Mouse (Mus musculus) spleen, adult 2 months (tissue): ENCODE data around the gene Ccdc6. TPM values are rescaled to one million over a fixed set of nuclear protein-coding genes. Genes with fewer than 3 reads are reported as not detected.

Source experiments
- DNase-seq, 2 experiments: peaks; one replicate each; pipeline versions ENCODE4 v3.0.0 to v3.0.0-alpha.2; 2012 to 2021; ENCODE audit warnings: low spot score in 2 of 2, low read depth in 1 of 2
- H3K27ac ChIP-seq: fragments of 200-500 bp; 2 replicates; pipeline ENCODE4 v1.5.1; 2012; ENCODE audit warnings: low read length, inconsistent platforms; ENCODE audit not compliant: insufficient read depth
- H3K27me3 ChIP-seq: fragments of 200-500 bp; 2 replicates; pipeline ENCODE4 v1.6.1; 2012; ENCODE audit warnings: mild to moderate bottlenecking, moderate library complexity, low read length, inconsistent platforms; ENCODE audit not compliant: control insufficient read depth, insufficient read depth
- H3K36me3 ChIP-seq: fragments of 200-500 bp; 2 replicates; pipeline ENCODE4 v1.6.1; 2012; ENCODE audit warnings: mild to moderate bottlenecking, low read length, inconsistent platforms; ENCODE audit not compliant: control insufficient read depth, insufficient read depth
- H3K4me1 ChIP-seq: fragments of 200-500 bp; 2 replicates; pipeline ENCODE4 v1.6.1; 2011; ENCODE audit warnings: inconsistent platforms; ENCODE audit not compliant: control insufficient read depth, insufficient read depth, insufficient read length
- H3K4me3 ChIP-seq: fragments of 200-500 bp; 2 replicates; pipeline ENCODE4 v1.5.1; 2011; ENCODE audit warnings: mild to moderate bottlenecking, inconsistent platforms; ENCODE audit not compliant: insufficient read depth, insufficient read length; ENCODE audit errors: extremely low read depth
- CTCF ChIP-seq: fragments of 200-500 bp; IDR thresholded peaks from 2 replicates; pipeline ENCODE4 v1.5.1; 2011; ENCODE audit warnings: mild to moderate bottlenecking, inconsistent platforms; ENCODE audit not compliant: insufficient read depth, insufficient read length, insufficient replicate concordance; ENCODE audit errors: extremely low read depth
- POLR2A ChIP-seq: fragments of 200-500 bp; IDR thresholded peaks from 2 replicates; pipeline ENCODE4 v1.6.1; 2011; ENCODE audit warnings: low read depth, low read length, inconsistent platforms
- WGBS: fragments of 180-500 bp; shearing (Covaris S2); methylation state at CpG from one replicate; pipeline ENCODE4 v1.1.7; 2018; 5-methylcytosine and 5-hydroxymethylcytosine counted together
- polyA plus RNA-seq: library from polyadenylated mRNA; depleted of rRNA; stranded (reverse); fragments of >200 nt; gene quantifications from 2 replicates; pipeline ENCODE4 v1.2.3, GENCODE M21; 2012

The Ccdc6 gene
- polyA plus RNA-seq, 1 experiment, result 17.7 TPM

DNA sequence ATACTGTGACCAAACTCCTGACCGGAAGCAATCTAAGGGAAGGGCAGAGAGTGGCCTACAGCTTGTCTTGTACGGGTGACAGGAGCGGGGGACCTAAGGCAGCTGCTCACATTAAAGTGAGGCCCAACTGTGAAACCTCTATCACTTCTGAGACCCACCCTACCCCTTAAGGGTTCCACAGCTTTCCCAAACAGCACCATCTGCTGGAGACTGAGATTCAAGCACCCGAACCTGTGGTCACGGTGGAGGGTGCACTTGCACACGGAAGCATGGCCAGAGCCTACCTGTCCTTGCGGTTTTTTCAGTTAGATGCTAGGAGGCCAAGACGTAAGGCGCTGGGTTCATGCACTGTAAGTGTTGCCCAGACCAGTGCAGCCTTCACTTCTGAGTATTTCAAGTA lies 89.2 kb downstream of the Ccdc6 start:
- H3K4me3 ChIP-seq, result no peak overlapping the region
- H3K27me3 ChIP-seq, result no peaks in the 10 kb centered on the region
- WGBS, result 71% methylated on average over 9 of the region's 9 CpGs
- TF ChIP-seq POLR2A (no peak), CTCF (peak; percentile 28; the same call in 1 of the 2 replicates)
- peaks cover 4% of the 10 kb centered on the region; the same call in 1 of the 2 replicates for H3K4me1 ChIP-seq
- no peak for DNase-seq
- H3K36me3 ChIP-seq, result peaks cover 33% of the 10 kb centered on the region
- H3K27ac ChIP-seq, result no peak overlapping the region

DNA sequence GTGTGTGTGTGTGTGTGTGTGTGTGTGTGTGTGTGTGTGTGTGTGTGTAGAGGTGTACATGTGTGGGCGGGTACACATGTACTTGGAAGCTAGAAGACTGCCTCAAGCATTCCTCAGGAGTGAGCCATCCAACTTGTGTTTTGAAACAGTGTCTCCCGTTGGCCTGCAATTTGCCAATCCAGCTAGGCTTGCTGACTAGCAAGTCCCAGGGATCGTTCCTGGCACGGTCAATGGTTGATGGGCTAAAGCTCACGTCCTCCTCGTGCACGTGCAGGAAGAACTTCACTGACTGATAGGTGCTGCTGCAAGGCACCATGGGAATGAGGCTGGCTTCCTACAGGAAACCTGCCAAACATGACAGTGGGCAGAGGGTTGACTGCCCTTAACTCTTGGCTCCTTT lies 89.7 kb downstream of the Ccdc6 start:
- Histone ChIP-seq H3K36me3 (peaks cover 34% of the 10 kb centered on the region), H3K27ac (no peak overlapping the region), H3K27me3 (no peaks in the 10 kb centered on the region), H3K4me3 (no peak overlapping the region), H3K4me1 (peaks cover 4% of the 10 kb centered on the region; the same call in 1 of the 2 replicates)
- 84% methylated on average over 7 of the region's 7 CpGs for WGBS
- DNase-seq, result no peak
- no peak for TF ChIP-seq POLR2A
- TF ChIP-seq CTCF, result no peak

DNA sequence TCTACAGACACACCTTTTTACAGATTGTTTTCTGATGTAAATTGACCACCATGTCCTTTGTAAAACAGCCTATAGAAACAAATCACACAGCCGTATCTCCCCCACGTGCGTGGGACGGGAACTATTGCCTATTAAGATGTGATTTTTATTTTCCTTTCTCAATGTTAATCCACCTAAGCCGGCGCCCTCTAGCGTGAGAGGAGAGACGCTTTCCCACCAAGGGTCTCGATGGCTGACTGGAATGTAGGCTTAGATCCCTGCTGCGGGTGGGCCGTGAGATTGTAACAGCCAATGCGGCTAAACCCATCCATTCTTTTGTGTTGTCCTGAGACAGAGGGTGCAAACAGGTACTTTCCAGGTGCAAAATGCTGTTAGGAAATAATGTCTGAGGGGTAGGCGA lies 92.9 kb downstream of the Ccdc6 start:
- H3K4me1 ChIP-seq, result no peaks in the 10 kb centered on the region; the same call in 1 of the 2 replicates
- H3K4me3 ChIP-seq, result no peak overlapping the region
- DNase-seq, result no peak
- TF ChIP-seq CTCF (no peak), POLR2A (no peak)
- WGBS, result 90% methylated on average over 13 of the region's 13 CpGs
- H3K27me3 ChIP-seq, result no peaks in the 10 kb centered on the region
- H3K27ac ChIP-seq, result no peak overlapping the region
- peaks cover 29% of the 10 kb centered on the region for H3K36me3 ChIP-seq

DNA sequence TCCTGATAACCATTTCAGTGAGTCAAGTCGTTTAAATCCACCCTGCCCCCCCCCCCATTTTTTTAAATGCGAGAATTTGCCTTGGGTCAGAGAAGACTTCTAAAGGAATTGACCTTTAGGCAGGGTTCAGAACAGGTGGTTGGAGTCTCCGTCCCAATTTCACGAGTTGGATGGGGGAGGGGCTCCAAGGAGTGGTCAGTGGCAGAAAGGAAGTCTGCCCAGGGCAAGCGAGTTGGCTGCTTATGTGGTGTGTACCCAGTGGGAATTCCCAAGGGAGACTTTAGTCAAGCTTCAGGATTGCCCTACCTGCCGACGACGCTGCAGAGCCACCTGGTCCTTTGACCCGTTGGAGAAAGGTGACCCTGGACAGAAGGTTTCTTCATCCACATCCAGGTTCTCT lies 97.4 kb downstream of the Ccdc6 start:
- H3K27me3 ChIP-seq, result no peaks in the 10 kb centered on the region
- peaks cover 12% of the 10 kb centered on the region for H3K36me3 ChIP-seq
- 87% methylated on average over 9 of the region's 9 CpGs for WGBS
- no peak overlapping the region for H3K27ac ChIP-seq
- no peak overlapping the region for H3K4me3 ChIP-seq
- H3K4me1 ChIP-seq, result peaks cover 5% of the 10 kb centered on the region; the same call in 1 of the 2 replicates
- DNase-seq, result no peak
- TF ChIP-seq CTCF (no peak), POLR2A (no peak)

DNA sequence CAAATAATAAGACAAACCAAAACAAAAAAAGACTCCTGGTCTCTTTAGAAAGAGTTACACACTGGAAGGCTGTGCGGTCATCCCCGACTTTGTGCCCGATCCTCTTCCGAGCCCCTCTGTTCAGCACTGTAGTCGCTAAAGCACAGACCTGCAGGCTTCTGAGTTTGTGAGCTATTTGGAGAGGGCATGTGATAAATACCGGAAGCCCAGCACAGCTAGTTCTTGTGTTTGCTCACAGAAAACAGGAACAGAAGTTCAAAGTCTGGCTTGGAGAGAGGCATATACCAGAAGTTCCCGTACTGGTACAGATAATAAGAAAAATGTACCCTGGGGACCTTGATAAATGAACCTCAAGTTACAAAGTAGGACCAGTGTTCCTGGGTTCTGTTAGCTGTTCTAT lies 98.4 kb downstream of the Ccdc6 start:
- peaks cover 5% of the 10 kb centered on the region; the same call in 1 of the 2 replicates for H3K36me3 ChIP-seq
- peak overlapping the region; percentile 30 for H3K27ac ChIP-seq
- 18% methylated on average over 7 of the region's 7 CpGs for WGBS
- H3K27me3 ChIP-seq, result no peaks in the 10 kb centered on the region
- DNase-seq, result no peak
- 0 out of 2 replicates have a peak overlapping the region, but pooled peaks have one; percentile 3 for H3K4me3 ChIP-seq
- TF ChIP-seq POLR2A (no peak), CTCF (no peak)
- peaks cover 5% of the 10 kb centered on the region; the same call in 1 of the 2 replicates for H3K4me1 ChIP-seq

DNA sequence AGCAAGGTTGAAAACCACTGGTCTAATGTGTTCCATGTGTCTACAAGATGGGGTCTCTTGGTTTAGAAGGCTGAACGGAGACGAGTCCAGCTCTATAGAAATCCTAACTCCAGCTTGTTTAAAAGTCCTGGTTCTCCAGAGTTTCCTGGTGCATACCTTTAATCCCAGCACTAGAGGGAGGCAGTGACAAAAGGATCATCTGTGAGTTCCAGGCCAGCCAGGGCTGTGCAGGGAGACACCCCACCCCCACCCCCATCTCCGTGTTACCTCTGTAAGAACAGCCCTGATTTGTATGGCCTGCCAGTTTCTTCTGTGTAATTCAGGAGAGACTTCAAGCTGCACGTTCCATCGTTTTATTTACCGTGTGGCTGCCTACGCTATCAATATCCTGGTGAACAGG lies 98.9 kb downstream of the Ccdc6 start:
- no peak overlapping the region for H3K4me3 ChIP-seq
- H3K4me1 ChIP-seq, result peaks cover 5% of the 10 kb centered on the region; the same call in 1 of the 2 replicates
- peaks cover 5% of the 10 kb centered on the region; the same call in 1 of the 2 replicates for H3K36me3 ChIP-seq
- 64% methylated on average over 7 of the region's 7 CpGs for WGBS
- no peak for DNase-seq
- peak overlapping the region; percentile 30; the same call in 1 of the 2 replicates for H3K27ac ChIP-seq
- no peak for TF ChIP-seq CTCF
- TF ChIP-seq POLR2A, result no peak
- no peaks in the 10 kb centered on the region for H3K27me3 ChIP-seq

DNA sequence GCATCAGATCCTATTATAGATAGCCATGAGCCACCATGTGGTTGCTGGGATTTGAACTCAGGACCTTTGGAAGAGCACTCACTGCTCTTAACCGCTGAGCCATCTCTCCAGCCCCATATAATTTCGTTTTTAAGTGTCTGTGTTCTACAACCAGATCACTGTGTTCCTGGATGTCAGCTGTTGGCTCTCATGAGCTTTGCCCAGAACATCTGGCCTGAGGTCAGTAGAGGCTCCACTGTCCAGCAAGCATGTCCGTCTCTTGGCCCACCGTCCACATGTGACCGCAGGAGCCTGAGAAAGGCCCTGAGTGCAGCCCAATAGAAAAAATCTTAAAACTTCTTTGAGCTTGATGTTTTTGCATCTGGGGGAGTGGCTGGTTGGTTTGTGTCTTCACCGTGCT lies 99.7 kb downstream of the Ccdc6 start:
- whole genome bisulfite sequencing, result 78% methylated on average over 6 of the region's 6 CpGs
- DNase-seq, result no peak
- TF ChIP-seq POLR2A, result no peak
- TF ChIP-seq CTCF, result no peak
- Histone ChIP-seq H3K4me3 (no peak overlapping the region), H3K27me3 (no peaks in the 10 kb centered on the region), H3K27ac (peak overlapping the region; percentile 47; the same call in 1 of the 2 replicates), H3K36me3 (peaks cover 3% of the 10 kb centered on the region; the same call in 1 of the 2 replicates), H3K4me1 (peaks cover 5% of the 10 kb centered on the region; the same call in 1 of the 2 replicates)
